Mouse (Mus musculus): ENCODE data around the gene Tctn1. TPM values are rescaled to one million over a fixed set of nuclear protein-coding genes. Genes with fewer than 3 reads are reported as not detected.

Gene Tctn1
- polyA plus RNA-seq (2014; fragmentation: Illumina TruSeq; extraction: RNeasy Lipid Tissue Mini Kit (QIAGEN cat#74804)), result 2.5 TPM

DNA sequence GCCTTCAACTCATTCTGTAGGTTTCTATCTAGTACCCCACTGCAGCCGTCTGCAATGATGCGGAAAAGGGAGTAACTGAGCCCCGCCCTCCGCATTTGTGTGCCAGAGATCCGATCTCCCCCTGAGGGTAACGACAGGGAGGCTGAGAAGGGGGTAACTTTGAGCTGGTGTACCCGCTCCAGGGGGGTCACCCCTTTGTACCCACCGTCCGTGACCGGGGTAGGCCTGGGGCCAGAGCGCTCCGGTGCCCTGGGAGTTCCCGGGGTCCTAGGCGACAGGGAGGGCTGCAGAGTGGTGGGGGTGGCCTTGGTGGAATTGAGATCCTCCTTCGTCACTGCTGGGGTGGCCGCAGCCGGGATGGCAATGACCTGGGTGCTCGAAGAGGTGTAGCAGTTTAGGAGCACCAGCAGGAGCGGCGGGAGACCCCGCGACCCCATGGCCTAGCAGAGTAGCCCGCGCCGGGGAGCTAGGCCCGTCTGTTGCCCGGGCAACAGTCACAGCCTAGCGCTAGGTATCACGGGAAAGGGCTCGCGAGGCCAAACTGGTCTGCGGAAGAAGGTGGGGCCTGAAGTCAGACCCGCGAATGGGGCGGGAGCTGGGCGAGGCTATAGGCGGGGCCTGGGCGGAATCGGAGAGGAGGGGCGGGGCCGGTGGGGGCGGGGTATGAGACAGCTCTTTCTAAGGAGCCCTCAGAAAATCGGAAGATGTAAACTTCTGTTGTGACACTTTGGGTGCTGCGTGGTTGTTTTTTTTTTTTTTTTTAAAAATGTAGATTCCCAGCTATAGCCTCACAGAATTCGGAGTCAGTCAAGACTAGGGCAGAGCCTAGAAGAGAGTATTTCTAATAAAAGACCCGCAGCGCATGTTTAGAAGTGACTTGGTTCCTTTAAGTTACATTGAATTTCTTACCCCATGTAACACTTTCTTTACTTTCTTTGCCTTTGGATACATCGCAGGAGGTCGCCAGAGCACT lies at the start of gene Tctn1:
Gene Tctn1 (minus strand): TSS at position 528 of the 973 bp plus-strand sequence.

DNA sequence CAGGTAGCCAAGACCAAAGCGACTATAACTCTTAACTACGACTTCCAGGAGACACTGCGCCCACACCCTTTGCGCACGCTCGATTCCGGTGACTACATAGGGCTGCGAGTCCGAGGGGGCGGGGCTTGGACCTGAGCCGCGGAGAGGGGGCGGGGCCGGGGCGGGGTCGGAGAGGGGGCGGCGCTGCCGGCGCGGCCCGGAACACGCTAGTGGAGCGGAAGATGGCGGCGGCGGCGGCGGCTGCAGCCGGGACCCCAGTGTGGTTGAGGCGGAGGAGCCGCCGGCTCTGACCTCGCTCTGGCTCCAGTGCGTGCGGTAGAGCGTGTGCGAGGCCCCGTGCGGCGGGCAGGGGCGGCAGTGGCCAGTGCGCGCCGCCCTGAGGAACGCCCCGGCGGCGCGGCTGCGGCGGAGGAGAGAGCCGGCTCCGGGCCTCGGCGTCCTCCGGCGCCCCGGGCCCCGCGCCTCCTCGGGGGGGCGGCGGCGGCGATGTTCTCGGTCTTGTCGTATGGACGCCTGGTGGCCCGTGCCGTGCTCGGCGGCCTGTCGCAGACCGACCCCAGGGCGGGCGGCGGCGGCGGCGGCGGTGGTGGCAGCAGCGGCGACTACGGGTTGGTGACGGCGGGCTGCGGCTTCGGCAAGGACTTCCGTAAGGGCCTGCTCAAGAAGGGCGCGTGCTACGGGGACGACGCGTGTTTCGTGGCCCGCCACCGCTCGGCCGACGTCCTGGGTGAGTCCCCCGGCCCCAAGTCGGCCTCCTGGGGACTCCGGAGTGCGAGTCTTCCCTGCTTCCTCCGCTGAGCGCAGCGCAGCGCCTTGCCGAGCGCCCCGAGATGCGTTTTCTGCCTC lies 20.1 kb upstream of the Tctn1 start, which contains the start of gene Pptc7:
Gene Pptc7 (plus strand): TSS at position 183 of the 846 bp plus-strand sequence.

DNA sequence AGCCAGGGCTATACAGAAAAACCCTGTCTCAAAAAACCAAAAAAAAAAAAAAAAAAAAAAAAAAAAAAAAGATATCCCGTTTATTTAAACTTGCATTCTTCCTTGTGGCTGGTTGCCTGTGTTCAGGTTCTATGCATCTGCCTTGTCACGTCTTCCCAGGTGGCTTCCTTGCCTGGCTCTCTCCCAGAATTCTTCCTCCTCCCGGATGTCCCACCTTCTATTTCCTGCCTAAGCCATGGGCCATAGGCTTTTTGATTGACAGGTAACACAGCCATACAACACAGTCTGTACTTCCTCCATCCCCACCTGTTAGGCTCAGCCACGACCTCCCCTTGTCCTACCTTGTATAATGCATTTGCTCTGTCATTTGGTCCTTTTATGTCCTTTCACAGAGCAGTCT lies 57.8 kb downstream of the Tctn1 start, which contains the start of gene Hvcn1:
Gene Hvcn1 (plus strand): TSS at position 330 of the 400 bp plus-strand sequence.

Other genes starting within 250 kb of the Tctn1 start
- 0.17 TPM for gene Cux2, start 214.4 kb downstream of the Tctn1 start, polyA plus RNA-seq (2014; fragmentation: Illumina TruSeq; extraction: RNeasy Lipid Tissue Mini Kit (QIAGEN cat#74804))
- gene Myl2, start 163.5 kb downstream of the Tctn1 start, polyA plus RNA-seq (2014; fragmentation: Illumina TruSeq; extraction: RNeasy Lipid Tissue Mini Kit (QIAGEN cat#74804)), result not detected
- not detected for gene Ccdc63, start 123.6 kb downstream of the Tctn1 start, polyA plus RNA-seq (2014; fragmentation: Illumina TruSeq; extraction: RNeasy Lipid Tissue Mini Kit (QIAGEN cat#74804))
- gene Ppp1cc, start 106.2 kb downstream of the Tctn1 start, polyA plus RNA-seq (2014; fragmentation: Illumina TruSeq; extraction: RNeasy Lipid Tissue Mini Kit (QIAGEN cat#74804)), result 470 TPM
- 1.1 TPM for gene Hvcn1, start 57.7 kb downstream of the Tctn1 start, polyA plus RNA-seq (2014; fragmentation: Illumina TruSeq; extraction: RNeasy Lipid Tissue Mini Kit (QIAGEN cat#74804))
- gene Pptc7, start 19.9 kb upstream of the Tctn1 start, polyA plus RNA-seq (2014; fragmentation: Illumina TruSeq; extraction: RNeasy Lipid Tissue Mini Kit (QIAGEN cat#74804)), result 35.9 TPM
- 2.8 TPM for gene Rad9b, start 89.8 kb upstream of the Tctn1 start, polyA plus RNA-seq (2014; fragmentation: Illumina TruSeq; extraction: RNeasy Lipid Tissue Mini Kit (QIAGEN cat#74804))
- 140 TPM for gene Vps29, start 89.9 kb upstream of the Tctn1 start, polyA plus RNA-seq (2014; fragmentation: Illumina TruSeq; extraction: RNeasy Lipid Tissue Mini Kit (QIAGEN cat#74804))
- gene Gpn3, start 107.4 kb upstream of the Tctn1 start, polyA plus RNA-seq (2014; fragmentation: Illumina TruSeq; extraction: RNeasy Lipid Tissue Mini Kit (QIAGEN cat#74804)), result 20.9 TPM
- gene Fam216a, start 107.9 kb upstream of the Tctn1 start, polyA plus RNA-seq (2014; fragmentation: Illumina TruSeq; extraction: RNeasy Lipid Tissue Mini Kit (QIAGEN cat#74804)), result 20.3 TPM
- gene Arpc3, start 127.4 kb upstream of the Tctn1 start, polyA plus RNA-seq (2014; fragmentation: Illumina TruSeq; extraction: RNeasy Lipid Tissue Mini Kit (QIAGEN cat#74804)), result 140 TPM
- 14.4 TPM for gene Anapc7, start 157.2 kb upstream of the Tctn1 start, polyA plus RNA-seq (2014; fragmentation: Illumina TruSeq; extraction: RNeasy Lipid Tissue Mini Kit (QIAGEN cat#74804))
- gene Atp2a2, start 237.8 kb upstream of the Tctn1 start, polyA plus RNA-seq (2014; fragmentation: Illumina TruSeq; extraction: RNeasy Lipid Tissue Mini Kit (QIAGEN cat#74804)), result 300 TPM